ENCODE assay signal across 8 mouse cellular contexts in the genomic region with DNA sequence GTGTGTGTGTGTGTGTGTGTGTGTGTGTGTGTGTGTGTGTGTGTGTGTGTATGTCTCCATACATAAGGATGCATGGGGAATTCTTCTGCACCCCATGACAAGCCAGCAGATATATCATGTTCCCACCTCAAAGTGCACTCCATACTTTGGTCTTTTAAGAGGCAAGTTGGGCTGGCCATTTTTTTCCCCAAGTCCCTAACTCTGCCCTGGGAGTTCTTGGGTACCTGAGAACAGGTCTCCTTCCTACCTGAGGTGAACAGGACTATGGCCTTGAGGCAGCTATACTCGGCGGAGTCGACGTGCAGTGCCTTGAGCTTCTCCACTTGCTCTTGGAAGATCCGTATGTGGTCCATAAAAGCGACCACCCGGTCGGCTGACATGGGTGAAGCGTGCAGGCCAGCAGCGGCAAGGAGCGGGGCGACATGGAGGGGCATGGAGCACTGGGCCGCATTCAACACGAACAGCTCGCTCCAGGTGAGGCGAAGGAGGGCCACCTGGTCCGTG. TPM values are rescaled to one million over a fixed set of nuclear protein-coding genes. Genes with fewer than 3 reads are reported as not detected.
DNase-seq lines count a peak whose midpoint lies in the region; ATAC-seq and TF ChIP-seq lines count a peak whose summit lies in the region.

No protein-coding gene starts in this region.

- peaks cover 68% of the 10 kb centered on the region for H3K36me3 ChIP-seq in lung, embryonic 14.5 days (ENCODE audit: insufficient read depth)
- H3K36me3 ChIP-seq in embryonic facial prominence, embryonic 15.5 days: no peaks in the 10 kb centered on the region
- H3K36me3 ChIP-seq in intestine, embryonic 15.5 days: no peaks in the 10 kb centered on the region
- H3K36me3 ChIP-seq in neural tube, embryonic 12.5 days: peaks cover 21% of the 10 kb centered on the region

- ATAC-seq in lung, embryonic 14.5 days (ENCODE audit: insufficient read depth): no peak
- ATAC-seq in embryonic facial prominence, embryonic 15.5 days (ENCODE audit: insufficient number of reproducible peaks, low FRiP score, low TSS enrichment, low read depth): no peak
- no peak for ATAC-seq in intestine, embryonic 15.5 days
- ATAC-seq in neural tube, embryonic 12.5 days (ENCODE audit: low FRiP score, low read depth): no peak

- WGBS in lung, embryonic 14.5 days: 2% methylated on average over 17 of the region's 17 CpGs
- 23% methylated on average over 17 of the region's 17 CpGs for WGBS in embryonic facial prominence, embryonic 15.5 days
- WGBS in intestine, embryonic 15.5 days: 13% methylated on average over 17 of the region's 17 CpGs
- 2% methylated on average over 17 of the region's 17 CpGs for WGBS in neural tube, embryonic 12.5 days

- peak overlapping the region; percentile 69 for H3K4me2 ChIP-seq in lung, embryonic 14.5 days
- peak overlapping the region; percentile 85 for H3K4me2 ChIP-seq in embryonic facial prominence, embryonic 15.5 days (replicated peaks)
- H3K4me2 ChIP-seq in intestine, embryonic 15.5 days (replicated peaks): peak overlapping the region; percentile 86
- peak overlapping the region; percentile 95 for H3K4me2 ChIP-seq in neural tube, embryonic 12.5 days (replicated peaks)

- no peaks in the 10 kb centered on the region for H3K27me3 ChIP-seq in lung, embryonic 14.5 days (ENCODE audit: insufficient read depth, low read length)
- H3K27me3 ChIP-seq in embryonic facial prominence, embryonic 15.5 days: peaks cover 26% of the 10 kb centered on the region
- no peaks in the 10 kb centered on the region for H3K27me3 ChIP-seq in intestine, embryonic 15.5 days (replicated peaks)
- H3K27me3 ChIP-seq in neural tube, embryonic 12.5 days (replicated peaks): no peaks in the 10 kb centered on the region

- peak overlapping the region; percentile 100 for H3K9ac ChIP-seq in lung, embryonic 14.5 days
- peak overlapping the region; percentile 79 for H3K9ac ChIP-seq in embryonic facial prominence, embryonic 15.5 days
- H3K9ac ChIP-seq in intestine, embryonic 15.5 days: peak overlapping the region; percentile 90
- H3K9ac ChIP-seq in neural tube, embryonic 12.5 days: peak overlapping the region; percentile 100

- DNase-seq in lung, embryonic 14.5 days: peak; percentile 58
- no peak for DNase-seq in lung, adult 18-20 months
- DNase-seq in layer of hippocampus, adult 8-10 months (ENCODE audit: low spot score in 2 of 2): no peak
- no peak for DNase-seq in layer of hippocampus, postnatal 25 days (ENCODE audit: extremely low spot score in 1 of 2, low spot score in 1 of 2)
- DNase-seq in kidney, postnatal 36 days: no peak

- peak overlapping the region; percentile 100 for H3K27ac ChIP-seq in lung, embryonic 14.5 days (ENCODE audit: low read depth)
- no peak overlapping the region for H3K27ac ChIP-seq in embryonic facial prominence, embryonic 15.5 days (replicated peaks)
- H3K27ac ChIP-seq in intestine, embryonic 15.5 days: 0 out of 2 replicates have a peak overlapping the region, but pooled peaks have one; percentile 99
- peak overlapping the region; percentile 100 for H3K27ac ChIP-seq in neural tube, embryonic 12.5 days

- peaks cover 5% of the 10 kb centered on the region for H3K4me1 ChIP-seq in lung, embryonic 14.5 days (ENCODE audit: insufficient read depth)
- H3K4me1 ChIP-seq in embryonic facial prominence, embryonic 15.5 days: peaks cover 35% of the 10 kb centered on the region
- H3K4me1 ChIP-seq in intestine, embryonic 15.5 days (replicated peaks): peaks cover 16% of the 10 kb centered on the region
- H3K4me1 ChIP-seq in neural tube, embryonic 12.5 days: peaks cover 39% of the 10 kb centered on the region

- TF ChIP-seq CTCF in lung, embryonic 14.5 days (IDR thresholded peaks at IDR 0.05; ENCODE audit: low read depth): no peak

- no peaks in the 10 kb centered on the region for H3K9me3 ChIP-seq in lung, embryonic 14.5 days (ENCODE audit: low read depth, low read length)
- H3K9me3 ChIP-seq in embryonic facial prominence, embryonic 15.5 days (replicated peaks): no peaks in the 10 kb centered on the region
- no peaks in the 10 kb centered on the region for H3K9me3 ChIP-seq in intestine, embryonic 15.5 days
- no peaks in the 10 kb centered on the region for H3K9me3 ChIP-seq in neural tube, embryonic 12.5 days

- H3K4me3 ChIP-seq in lung, embryonic 14.5 days (ENCODE audit: low read depth, low read length): peak overlapping the region; percentile 96
- peak overlapping the region; percentile 71 for H3K4me3 ChIP-seq in embryonic facial prominence, embryonic 15.5 days (replicated peaks)
- H3K4me3 ChIP-seq in intestine, embryonic 15.5 days (replicated peaks): peak overlapping the region; percentile 76
- H3K4me3 ChIP-seq in neural tube, embryonic 12.5 days: peak overlapping the region; percentile 95

RNA-seq across cellular contexts. Expression of a gene that starts 9.0 kb away (rescaled TPM):
- 142 and 146 TPM in 2 replicates for polyA plus RNA-seq in lung, embryonic 14.5 days (2014; fragmentation: Nextera tagmentation; extraction: Ambion mirVana)
- polyA plus RNA-seq in embryonic facial prominence, embryonic 15.5 days (2015; fragmentation: Nextera tagmentation; extraction: Ambion mirVana): 32.3 and 35.6 TPM in 2 replicates
- polyA plus RNA-seq in intestine, embryonic 15.5 days (2015; fragmentation: Nextera tagmentation; extraction: Ambion mirVana): 39.4 and 46.3 TPM in 2 replicates
- polyA plus RNA-seq in neural tube, embryonic 12.5 days (2016; fragmentation: Nextera tagmentation; extraction: Ambion mirVana): 101 and 103 TPM in 2 replicates
- total RNA-seq in layer of hippocampus, adult 8-10 months (2022): 10 to 100 TPM; 40.5 to 53.3 (median 45.9) TPM
- total RNA-seq in layer of hippocampus, postnatal 25 days (2021): 10 to 100 TPM; 40.8 to 45.1 TPM
